Mouse (Mus musculus) bone marrow, adult 2 months (tissue): ENCODE results near the gene Hoxa9. TPM values are rescaled to one million over a fixed set of nuclear protein-coding genes. Genes with fewer than 3 reads are reported as not detected.

Source experiments
- H3K27ac ChIP-seq: fragments of 200-500 bp; 2 replicates; pipeline ENCODE4 v1.5.1; 2012; ENCODE audit warnings: low read depth, mild to moderate bottlenecking, control low read depth, inconsistent platforms, low read length; ENCODE audit not compliant: control insufficient read depth, poor library complexity, insufficient read depth
- H3K4me1 ChIP-seq: fragments of 200-500 bp; 2 replicates; pipeline ENCODE4 v1.6.1; 2011; ENCODE audit warnings: low read length; ENCODE audit not compliant: control insufficient read depth, insufficient read depth
- H3K4me3 ChIP-seq: fragments of 200-500 bp; replicated peaks from 2 replicates; pipeline ENCODE3; 2011; ENCODE audit warnings: mild to moderate bottlenecking, low read depth, low read length, control low read depth; ENCODE audit not compliant: control insufficient read depth
- CTCF ChIP-seq: fragments of 200-500 bp; IDR thresholded peaks from 2 replicates; pipeline ENCODE4 v1.5.1; 2011; ENCODE audit warnings: low read length, control low read depth; ENCODE audit not compliant: control insufficient read depth, insufficient read depth
- POLR2A ChIP-seq: fragments of 200-500 bp; IDR thresholded peaks from 2 replicates; pipeline ENCODE4 v1.6.1; 2011; ENCODE audit warnings: low read depth, mild to moderate bottlenecking, control low read depth, low read length, borderline replicate concordance; ENCODE audit not compliant: control insufficient read depth
- WGBS: fragments of 180-500 bp; shearing (Covaris S2); methylation state at CpG from one replicate; pipeline ENCODE4 v1.1.7; 2018; 5-methylcytosine and 5-hydroxymethylcytosine counted together
- polyA plus RNA-seq: library from polyadenylated mRNA; stranded (reverse); fragments of >200 nt; gene quantifications from 2 replicates; pipeline ENCODE4 v1.2.4, GENCODE M21; 2011; ENCODE audit warnings: low replicate concordance; ENCODE audit not compliant: missing spikeins, insufficient read depth, insufficient read length

Hoxa9 gene
- polyA plus RNA-seq, 1 experiment, result 3.8 TPM

DNA sequence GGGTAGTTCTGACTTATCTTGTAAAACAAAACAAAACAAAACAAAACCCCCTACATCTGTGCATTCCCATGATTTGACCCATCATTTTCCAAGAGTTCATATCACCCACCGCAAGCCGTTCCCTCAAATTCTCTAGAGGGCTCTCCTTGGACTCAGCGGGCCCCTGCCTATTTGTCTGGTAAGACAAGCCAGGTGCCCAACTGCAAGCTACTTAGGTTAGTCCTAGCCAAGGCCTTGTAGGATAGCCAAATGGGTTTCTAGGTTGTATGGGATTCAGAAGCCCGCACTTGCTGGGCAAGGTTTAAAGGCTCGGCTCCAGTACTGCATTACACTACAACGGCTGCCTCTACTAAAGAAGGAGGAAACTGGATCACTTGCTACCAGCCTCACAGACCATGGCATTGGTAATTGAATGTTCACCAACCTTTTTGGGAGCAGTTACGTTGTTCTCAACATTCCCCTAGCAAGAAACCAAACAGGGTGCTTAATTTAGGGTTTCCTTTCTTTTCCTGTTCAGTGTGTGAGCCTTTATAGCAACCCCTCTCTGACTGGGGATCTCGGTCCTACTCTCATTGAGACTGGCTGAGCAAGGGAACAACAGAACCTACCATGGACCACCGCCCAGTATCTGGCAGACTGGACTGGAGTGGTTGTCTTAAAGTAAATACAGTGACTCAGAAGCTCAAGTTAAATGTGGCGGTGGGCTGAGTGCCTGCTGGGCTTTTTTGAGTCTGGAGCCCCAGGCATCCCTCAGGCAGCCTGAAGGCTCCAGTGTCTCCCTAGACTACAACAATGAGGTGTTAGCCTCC is 6.7 kb upstream of the Hoxa9 start:
- H3K27ac ChIP-seq, result no peak overlapping the region
- WGBS, result 78% methylated on average over 10 of the region's 10 CpGs
- TF ChIP-seq POLR2A (no peak), CTCF (no peak)
- H3K4me1 ChIP-seq, result no peaks in the 10 kb centered on the region
- H3K4me3 ChIP-seq, result no peak overlapping the region

DNA sequence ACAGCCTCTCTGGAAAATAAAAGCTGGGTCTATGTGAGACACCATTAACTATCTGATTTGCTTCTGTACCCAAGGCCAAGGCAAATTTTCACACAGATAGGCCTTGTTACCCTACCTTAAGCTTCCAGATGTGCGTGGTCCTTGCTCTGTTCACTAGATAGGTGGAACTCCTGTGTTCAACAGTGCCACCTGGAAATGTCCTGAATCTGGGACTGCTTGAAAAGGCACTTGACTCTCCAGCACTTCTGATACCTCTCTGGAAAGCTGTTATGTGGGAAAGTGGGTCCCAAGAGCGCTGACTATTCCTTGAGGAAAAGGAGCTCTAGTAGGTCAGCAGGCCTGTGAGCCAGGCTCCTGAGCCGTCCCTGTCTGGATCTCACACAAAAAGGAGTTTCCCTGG is 5.9 kb upstream of the Hoxa9 start:
- TF ChIP-seq CTCF, result no peak
- no peak for TF ChIP-seq POLR2A
- WGBS, result 84% methylated on average over 3 of the region's 3 CpGs
- H3K4me3 ChIP-seq, result no peak overlapping the region
- no peaks in the 10 kb centered on the region for H3K4me1 ChIP-seq
- H3K27ac ChIP-seq, result no peak overlapping the region

DNA sequence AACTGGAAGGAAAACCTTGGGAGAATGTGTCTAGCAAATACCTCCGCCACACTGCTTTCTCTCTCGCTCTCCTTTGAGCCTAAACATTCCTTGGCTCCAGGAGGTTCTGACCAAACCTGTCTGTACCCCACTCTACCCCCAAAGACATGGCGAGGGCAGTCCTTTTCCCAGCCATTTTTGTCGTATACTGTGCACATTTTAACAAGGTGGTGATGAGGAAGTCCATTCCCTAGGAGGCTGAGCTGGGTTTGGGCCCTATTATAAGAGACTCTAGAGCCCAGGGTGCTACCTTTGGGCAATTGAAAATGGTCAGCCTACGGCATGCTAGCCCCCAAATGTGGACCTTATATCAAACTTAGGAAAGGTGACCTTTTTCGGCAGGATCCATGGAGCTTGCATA is 5.0 kb upstream of the Hoxa9 start:
- TF ChIP-seq CTCF (no peak), POLR2A (no peak)
- no peak overlapping the region for H3K4me3 ChIP-seq
- no peak overlapping the region for H3K27ac ChIP-seq
- H3K4me1 ChIP-seq, result no peaks in the 10 kb centered on the region
- WGBS, result 72% methylated on average over 6 of the region's 6 CpGs

DNA sequence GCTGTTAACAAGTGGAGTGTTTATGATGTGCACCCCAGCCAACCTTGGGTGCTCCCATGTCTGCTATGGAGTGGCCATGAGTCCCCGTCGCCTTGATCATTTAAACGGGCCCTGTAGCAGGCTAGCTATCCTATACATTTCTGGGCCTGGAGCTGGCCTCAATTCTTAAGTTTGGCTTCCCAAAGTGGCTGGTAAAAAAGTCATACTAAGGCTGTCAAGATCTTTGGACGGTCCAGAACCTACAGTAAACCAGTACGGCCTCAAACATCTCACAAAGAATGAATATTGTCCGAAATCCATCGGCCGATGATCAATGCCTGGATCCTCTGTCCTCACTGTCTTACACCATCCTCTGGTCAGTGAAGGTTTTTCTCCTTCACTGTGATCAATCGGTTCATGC is 4.4 kb upstream of the Hoxa9 start:
- WGBS, result 80% methylated on average over 9 of the region's 9 CpGs
- Histone ChIP-seq H3K4me1 (no peaks in the 10 kb centered on the region), H3K27ac (no peak overlapping the region), H3K4me3 (no peak overlapping the region)
- no peak for TF ChIP-seq POLR2A
- no peak for TF ChIP-seq CTCF

DNA sequence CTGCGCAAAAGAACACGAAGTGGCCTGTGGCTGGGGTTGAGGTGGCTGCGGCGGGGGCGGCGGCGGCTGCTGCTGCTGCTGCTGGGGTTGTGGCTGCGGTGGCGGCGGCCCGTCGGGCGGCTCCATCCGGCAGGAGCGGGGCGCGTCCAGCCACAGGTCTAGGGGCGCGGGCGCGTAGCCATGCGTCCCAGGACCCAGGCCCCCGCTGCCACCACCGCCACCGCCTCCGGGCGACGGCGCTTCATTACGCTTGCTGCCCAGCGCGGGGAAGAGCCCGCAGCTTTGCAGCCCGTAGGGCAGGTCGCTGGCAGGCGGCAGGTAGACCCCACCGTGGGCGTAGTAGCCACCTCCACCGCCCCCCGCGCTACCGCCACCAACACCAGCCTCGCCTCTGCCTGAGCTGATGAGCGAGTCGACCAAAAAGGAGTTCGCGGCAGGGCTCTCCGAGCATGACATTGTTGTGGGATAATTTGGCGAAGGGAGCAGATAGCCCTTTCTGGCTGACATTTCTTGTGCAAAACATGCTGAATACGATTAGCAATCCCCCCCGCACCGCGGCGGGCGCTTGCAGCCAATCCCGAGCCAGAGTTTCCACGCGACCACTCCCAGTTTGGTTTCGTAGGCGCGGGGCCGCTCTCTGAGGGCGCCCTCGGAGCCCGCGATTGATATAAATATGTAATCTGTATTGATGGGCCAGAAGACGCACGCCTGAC is 3.7 kb upstream of the Hoxa9 start:
- Histone ChIP-seq H3K4me1 (no peaks in the 10 kb centered on the region), H3K27ac (peak overlapping the region; percentile 48; the same call in 1 of the 2 replicates), H3K4me3 (no peak overlapping the region)
- WGBS, result 2% methylated on average over 67 of the region's 68 CpGs
- no peak for TF ChIP-seq CTCF
- no peak for TF ChIP-seq POLR2A

DNA sequence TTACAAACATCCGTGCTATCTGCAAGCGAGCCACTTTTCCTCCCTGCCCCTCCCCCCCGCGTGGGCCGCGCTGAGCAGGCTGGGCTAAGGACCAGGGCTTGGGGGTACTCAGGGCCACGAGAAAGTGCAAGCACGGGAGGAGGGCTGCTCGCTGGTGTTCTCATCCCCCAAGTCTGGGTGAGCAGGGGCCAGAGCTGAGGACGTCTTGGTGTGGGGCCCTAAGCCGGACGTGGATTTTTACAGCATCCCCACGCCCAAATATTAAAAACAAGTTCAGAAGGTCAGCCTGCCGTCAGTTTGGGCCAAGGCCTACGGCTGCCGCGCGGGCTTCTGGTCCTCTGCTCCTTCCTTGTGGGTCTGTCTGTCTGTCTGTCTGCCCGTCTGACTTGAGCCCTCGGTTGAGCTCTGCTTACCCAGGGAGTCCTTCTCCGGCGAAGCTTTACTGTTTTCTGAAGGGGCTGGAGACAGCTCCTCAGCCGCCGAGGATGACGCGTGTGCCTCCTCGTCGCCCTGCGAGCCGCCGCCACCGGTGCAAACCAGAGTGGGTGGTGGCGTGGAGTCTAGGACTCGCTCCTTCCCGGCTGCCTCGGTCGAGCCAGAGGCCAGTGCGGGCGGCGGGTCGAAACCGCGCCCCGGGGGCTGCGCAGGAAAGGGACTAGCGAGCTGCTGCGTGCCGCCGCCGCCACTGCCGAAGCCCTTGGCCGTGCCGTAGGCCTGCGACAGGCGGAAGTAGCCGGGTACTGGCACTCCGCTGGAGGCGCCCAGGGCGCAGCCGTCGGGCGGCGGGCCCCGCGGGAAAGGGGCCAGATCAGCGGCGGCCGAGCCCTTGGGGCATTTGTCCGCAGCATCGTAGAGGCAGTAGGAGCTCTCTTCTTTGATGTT is 2.9 kb upstream of the Hoxa9 start:
- peak overlapping the region; percentile 48; the same call in 1 of the 2 replicates for H3K27ac ChIP-seq
- no peaks in the 10 kb centered on the region for H3K4me1 ChIP-seq
- peak overlapping the region; percentile 9 for H3K4me3 ChIP-seq
- 2% methylated on average over 70 of the region's 70 CpGs for WGBS
- no peak for TF ChIP-seq POLR2A
- TF ChIP-seq CTCF, result no peak

DNA sequence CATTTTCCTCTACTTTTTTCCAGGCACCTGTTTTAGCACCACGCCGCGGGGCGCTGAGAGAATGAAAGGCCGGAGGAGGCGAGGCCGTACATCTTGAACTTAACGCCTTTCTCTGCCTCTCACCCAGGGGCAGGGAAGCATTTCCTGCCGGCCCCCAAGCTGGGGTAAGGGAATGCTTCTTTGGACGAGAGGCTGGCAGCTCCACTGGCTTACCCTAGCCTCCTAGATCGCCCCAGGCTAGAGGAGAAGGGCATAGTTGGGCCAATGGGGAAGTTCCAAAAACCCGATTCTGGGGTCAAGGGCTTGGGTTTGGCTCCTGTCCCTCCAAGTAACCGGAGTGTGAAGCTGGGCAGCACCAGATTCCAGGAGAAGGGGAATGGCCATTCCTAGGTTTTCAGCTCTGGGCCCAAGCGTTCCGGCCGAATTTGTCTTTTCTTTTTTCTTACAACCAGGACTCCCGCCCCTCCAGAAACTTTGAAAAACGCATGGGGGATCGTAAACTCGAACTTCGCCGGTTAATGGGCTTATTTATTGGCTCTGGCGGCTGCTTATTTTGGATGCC is 2.2 kb upstream of the Hoxa9 start:
- Histone ChIP-seq H3K4me1 (no peaks in the 10 kb centered on the region), H3K27ac (no peak overlapping the region), H3K4me3 (no peak overlapping the region)
- WGBS, result 8% methylated on average over 23 of the region's 23 CpGs
- TF ChIP-seq POLR2A (no peak), CTCF (no peak)
